Mouse (Mus musculus) spleen, postnatal 36 days (tissue): Measurements from ENCODE around the gene Slc30a4.

Experiments used
- DNase-seq, 2 experiments: peaks; one replicate each; pipeline ENCODE4 v3.0.0; 2022; ENCODE audit warnings: low spot score in 2 of 2, mixed read lengths in 1 of 2

Gene Slc30a4

DNA sequence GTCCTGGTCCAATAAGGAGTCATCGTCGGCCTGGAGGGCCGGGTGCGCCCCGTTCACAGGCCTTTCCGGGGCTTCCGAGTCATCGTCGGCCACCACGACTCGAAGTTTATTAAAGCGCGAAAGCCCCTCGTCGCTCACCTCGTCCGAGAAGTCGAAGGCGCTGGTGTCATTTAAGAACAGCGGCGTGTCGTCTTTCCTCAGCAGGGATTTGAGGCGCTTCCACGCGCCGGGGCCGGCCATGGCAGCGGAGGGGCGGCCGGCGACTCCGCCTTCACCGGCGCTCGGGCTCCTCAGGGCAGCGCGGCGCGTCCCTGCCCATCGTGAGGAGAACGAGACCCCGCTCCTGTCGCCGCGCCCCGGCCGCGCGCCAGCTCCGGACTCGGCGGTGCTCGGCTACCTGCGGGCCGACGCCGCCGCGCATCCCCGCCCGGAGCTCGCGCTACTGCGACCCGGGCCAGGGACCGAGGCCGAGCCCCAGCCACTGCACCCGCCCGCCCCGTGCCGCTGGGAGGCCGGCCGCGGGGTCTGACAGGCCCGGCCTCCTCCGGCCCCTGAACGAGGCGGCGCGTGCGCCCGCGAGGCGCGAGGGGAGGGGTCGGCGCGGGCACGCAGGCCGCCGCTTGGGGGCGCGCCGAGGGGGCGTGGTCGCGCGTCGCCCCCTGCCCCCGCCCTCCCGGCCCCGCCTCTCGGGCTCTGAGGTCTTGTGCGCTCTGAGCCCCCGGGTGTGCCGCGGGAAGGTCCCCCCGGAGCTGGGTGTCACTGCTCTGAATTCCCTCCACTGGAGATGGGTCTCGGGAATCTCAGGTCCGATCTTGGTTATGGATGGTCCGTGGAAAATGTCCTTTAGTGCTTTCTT, at the start of gene Slc30a4:
Gene Slc30a4 (minus strand): TSS at position 483 of the 856 bp plus-strand sequence.
- DNase-seq, result peak; percentile 55 to 66

- no peak for DNase-seq
These were observed 44.0 kb upstream of the Slc30a4 start for GRCm38 (mm10) chr2:122746461-122746860.

DNA sequence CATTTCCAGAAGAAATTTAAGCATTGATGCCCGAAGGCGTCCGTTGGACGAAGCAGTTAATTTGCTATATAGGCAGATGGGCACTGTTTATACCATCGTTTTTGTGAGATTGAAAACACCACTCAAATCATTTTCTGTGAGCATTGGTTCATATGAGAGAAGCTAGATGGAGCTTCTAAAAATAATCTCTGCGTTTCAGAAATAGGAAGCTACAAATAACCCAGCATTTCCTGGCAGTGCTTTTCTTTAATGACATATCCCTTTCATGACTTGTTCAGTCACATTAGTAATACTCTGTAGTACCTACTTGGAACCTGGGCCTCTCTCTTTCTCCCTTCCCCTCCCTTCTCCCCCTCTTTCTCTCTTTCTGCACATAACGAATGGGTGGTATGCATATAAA, 36.6 kb upstream of the Slc30a4 start:
- no peak for DNase-seq

GRCm38 (mm10) chr2:122737894-122738830, 35.7 kb upstream of the Slc30a4 start, which contains the start of gene Bloc1s6:
Bloc1s6 (plus strand) TSS chr2:122738503.
- DNase-seq, result peak; percentile 83 to 91

DNA sequence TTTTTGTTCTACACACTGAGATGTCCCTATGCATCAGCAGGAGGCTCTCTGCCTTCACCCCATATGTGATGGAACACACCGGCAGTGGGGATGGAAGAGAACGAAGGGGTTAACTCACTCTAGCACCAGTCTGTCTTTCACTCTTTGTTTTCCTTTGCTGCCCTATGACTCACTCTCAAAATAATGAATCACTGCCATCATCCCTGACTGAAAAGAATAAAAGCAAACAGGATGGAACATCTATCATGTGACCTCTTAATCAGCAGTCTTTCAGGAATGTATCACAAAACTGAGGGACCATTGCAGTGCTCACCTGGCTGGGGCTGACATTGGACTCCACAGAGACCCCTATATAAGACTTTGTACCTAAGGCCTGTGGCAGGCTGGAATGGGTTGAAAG, 29.0 kb upstream of the Slc30a4 start:
- DNase-seq, result no peak

- DNase-seq, result peak in 1 of 2 experiments; percentile 23
These were observed 23.1 kb upstream of the Slc30a4 start for GRCm38 (mm10) chr2:122725604-122726003.

DNA sequence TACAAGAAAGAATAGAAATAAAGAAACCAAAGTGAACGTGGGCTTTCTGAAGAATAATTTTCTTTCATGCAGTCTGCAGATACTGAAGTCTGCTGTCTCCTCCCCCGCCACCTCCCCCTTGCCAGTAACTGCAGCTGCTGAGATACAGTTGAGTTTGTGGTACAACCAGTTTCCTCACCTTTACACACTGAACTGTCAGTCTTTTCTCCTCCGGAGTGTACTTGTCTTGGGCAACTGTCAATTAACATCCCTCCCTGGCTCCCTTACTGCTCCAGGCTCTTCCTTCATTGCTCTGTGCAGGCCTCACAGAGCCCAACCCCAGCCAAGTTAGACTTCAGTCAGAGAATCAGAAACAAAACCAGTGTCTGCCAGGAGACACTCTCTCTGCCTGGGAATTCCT, 18.1 kb upstream of the Slc30a4 start:
- DNase-seq, result no peak

DNA sequence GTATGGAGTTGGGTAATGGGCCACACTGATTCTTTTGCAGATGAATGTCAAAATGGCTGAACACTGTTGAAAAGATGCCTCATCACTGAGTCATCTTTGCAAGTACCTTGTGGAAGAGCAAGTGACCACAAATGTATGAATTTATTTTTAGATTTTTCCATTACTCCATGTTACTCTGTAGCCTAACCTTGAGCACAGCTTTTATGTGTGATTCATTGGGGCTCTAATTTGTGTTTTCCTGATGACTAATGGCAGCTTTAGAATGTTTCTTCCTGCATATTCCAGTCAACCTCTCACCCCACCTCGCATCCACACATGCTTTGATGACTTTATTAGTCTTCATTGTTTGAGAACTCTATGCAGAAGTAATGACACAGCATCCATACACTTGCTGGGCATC, 16.8 kb upstream of the Slc30a4 start:
- no peak for DNase-seq

DNA sequence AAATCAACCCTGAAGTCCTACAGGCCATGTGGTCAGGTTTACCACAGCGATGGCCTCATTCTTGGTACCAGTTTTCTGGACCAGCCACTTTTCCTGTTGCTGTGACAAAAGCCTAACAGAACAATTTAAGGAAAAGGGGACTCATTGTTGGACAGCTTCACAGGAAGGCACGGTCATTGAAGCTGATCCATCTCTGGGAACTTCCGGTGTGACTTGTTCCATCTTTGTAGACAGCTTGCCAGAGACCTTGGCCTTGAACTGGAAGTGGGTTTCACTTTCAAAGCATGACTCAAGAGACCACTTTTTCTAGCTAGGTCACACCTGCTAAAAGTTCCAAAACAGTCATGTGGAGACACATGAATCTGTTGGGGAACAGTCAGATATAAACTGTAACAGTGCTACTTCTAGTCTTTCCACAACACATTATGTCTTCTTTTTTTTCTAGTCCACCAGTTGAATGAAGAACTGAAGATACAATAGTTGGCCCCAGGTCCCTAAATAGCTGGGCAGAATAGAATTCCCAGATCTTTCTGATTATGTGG, 13.9 kb upstream of the Slc30a4 start:
- DNase-seq, result no peak

DNA sequence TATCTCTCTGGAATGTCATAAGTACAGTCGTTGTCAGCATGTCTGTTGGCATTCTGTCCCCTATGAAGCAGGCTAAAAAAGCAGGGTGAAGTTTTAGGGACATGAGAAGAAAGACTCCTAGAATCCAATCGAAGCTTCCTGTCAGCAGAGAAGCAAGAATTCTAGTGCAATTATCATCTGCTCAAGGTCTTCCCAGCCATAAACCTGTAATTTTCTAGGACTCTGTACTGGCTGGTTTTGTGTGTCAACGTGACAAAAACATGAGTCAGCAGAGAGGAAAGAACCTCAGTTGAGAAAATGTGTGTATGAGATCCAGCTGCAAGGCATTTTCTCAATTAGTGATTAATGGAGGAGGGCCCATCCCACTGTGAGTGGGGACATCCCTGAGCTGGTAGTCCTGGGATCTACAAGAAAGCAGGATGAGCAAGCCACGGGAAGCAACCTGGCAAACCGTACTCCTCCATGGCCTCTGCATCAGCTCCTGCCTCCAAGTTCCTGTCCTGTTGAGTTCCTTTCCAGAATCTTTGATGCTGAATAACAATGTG, 12.8 kb upstream of the Slc30a4 start:
- no peak for DNase-seq

DNA sequence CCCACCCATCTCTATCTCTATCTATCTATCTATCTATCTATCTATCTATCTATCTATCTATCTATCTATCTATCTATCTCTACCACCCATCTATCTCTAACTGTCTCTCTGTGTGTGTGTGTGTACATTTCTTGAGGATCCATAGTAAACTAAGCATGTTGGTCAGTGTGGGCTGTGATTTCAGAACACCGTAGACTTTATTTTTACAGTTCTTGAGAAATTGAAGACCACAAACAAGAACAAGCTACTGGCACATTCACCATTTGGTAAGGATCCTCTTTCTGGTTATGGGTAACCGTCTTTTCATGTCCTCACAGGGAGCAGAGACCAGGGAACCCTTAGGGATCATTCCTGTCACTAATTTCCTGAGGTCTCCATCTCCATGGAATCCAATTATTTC, 10.4 kb upstream of the Slc30a4 start:
- DNase-seq, result no peak

DNA sequence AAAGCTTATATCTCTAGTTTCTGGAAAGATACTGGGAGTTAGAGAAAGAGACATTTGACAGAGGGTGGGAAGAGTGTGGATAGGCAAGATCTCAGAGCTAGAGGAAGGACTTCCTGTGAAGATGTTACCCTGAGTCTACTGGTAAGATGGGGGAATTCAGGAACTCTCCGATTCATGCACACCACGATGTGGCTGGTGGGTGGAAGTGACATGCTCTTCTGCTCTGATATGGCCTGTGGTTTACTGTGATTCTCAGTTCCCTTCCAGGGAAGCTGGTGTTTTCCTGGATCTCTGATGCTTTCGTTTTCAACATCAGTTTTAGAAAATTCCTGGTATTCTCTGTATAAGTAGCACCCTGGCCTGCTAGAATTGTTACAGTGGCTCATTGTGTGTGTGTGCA, 9.4 kb upstream of the Slc30a4 start:
- DNase-seq, result peak in 1 of 2 experiments; percentile 8

DNA sequence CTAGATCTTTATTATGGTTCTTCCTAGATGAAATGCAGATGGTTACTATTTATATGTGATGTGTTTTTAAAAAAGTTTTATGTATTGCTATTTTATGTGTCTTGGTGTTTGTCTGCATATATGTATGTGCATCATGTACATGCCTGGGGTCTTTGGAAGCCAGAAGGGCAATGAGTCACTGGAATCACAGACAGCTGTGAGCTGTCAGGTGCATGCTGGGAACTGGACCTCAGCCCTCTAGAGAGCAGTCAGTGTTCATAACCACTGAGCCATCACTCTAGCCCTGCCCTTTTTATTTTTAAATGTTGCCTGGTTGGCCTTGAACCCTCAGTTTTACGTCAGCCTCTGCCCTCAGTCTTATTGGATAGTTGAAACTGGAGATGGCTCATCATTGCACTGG, 6.7 kb upstream of the Slc30a4 start:
- no peak for DNase-seq

GRCm38 (mm10) chr2:122708080-122708479, 5.6 kb upstream of the Slc30a4 start:
- no peak for DNase-seq

GRCm38 (mm10) chr2:122704572-122704971, 2.1 kb upstream of the Slc30a4 start:
- no peak for DNase-seq

DNA sequence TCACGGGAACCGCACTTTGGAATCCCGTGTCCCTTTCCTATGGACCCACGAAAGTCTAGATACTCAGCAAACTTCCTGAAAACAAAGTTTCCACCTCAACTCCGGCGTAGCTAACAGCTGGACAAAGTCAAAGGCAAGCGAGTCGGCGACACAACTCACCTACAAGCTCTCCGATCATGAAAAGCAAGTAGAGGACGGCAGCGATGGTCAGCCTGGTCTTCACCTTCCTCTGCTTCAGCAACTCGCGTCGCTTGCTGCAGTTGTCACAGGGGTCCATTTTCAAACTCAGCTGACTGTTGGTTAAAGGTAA, 637 bp downstream of the Slc30a4 start:
- no peak for DNase-seq

GRCm38 (mm10) chr2:122701012-122701411, 1.5 kb downstream of the Slc30a4 start:
- no peak for DNase-seq

DNA sequence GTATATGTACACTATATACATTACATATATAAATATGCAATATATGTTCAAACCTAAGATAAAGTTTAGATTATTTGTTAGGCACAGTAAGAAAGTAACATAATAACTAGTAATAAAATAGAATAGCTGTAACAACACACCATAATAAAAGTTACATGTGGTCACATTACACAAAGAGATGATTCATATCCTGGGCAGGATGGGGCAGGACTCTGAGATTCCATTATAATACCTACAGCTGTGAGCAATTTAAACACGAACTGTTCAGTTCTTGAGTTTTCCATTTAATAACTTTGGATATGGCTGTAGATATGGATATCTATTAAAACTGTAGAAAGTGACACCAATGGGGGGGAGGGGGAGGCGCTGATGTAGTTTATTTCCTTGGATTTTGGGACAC, 4.9 kb downstream of the Slc30a4 start:
- DNase-seq, result no peak

DNA sequence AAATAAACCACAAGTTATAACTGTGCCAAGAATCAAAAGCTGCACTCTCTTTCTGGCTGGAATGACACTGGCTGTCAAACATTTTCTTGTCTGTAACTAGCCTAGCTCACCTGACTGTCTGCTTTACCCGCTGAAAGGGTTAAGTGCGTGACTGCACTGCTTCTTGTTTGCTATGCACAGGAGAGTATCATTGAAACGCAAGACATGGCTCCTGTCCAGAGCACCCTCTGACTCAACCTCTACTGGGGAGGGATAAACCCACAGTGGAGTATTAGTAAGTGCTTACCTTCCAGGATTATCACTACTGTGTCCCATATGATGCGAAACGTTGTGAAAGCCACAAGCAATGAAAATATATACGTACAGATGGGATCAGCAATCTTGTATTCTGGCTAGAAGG, 15.8 kb downstream of the Slc30a4 start:
- no peak for DNase-seq

- DNase-seq, result no peak
These were observed 18.8 kb downstream of the Slc30a4 start for GRCm38 (mm10) chr2:122683641-122684040.

- no peak for DNase-seq
These were observed 19.9 kb downstream of the Slc30a4 start for GRCm38 (mm10) chr2:122682520-122682919.
